Mouse (Mus musculus) small intestine, adult 2 months (tissue): ENCODE data around the gene Psmb9. TPM values are rescaled to one million over a fixed set of nuclear protein-coding genes. Genes with fewer than 3 reads are reported as not detected.

Experiments
- H3K27ac ChIP-seq: fragments of 200-500 bp; 2 replicates; pipeline ENCODE4 v1.5.1; 2012; ENCODE audit warnings: low read depth, low read length, control low read depth, inconsistent platforms; ENCODE audit not compliant: insufficient read depth
- H3K27me3 ChIP-seq: fragments of 200-500 bp; 2 replicates; pipeline ENCODE4 v1.6.1; 2012; ENCODE audit warnings: mild to moderate bottlenecking, moderate library complexity, low read length, inconsistent platforms; ENCODE audit not compliant: control insufficient read depth, insufficient read depth
- H3K36me3 ChIP-seq: fragments of 200-500 bp; 2 replicates; pipeline ENCODE4 v1.6.1; 2012; ENCODE audit warnings: mild to moderate bottlenecking, low read length, control low read depth, inconsistent platforms; ENCODE audit not compliant: control insufficient read depth, insufficient read depth
- H3K4me1 ChIP-seq: fragments of 200-500 bp; 2 replicates; pipeline ENCODE4 v1.6.1; 2012; ENCODE audit warnings: low read length, inconsistent platforms, mixed read lengths; ENCODE audit not compliant: control insufficient read depth, insufficient read depth, insufficient read length
- H3K4me3 ChIP-seq: fragments of 200-500 bp; 2 replicates; pipeline ENCODE4 v1.5.1; 2012; ENCODE audit warnings: low read depth, mild to moderate bottlenecking, control low read depth, inconsistent platforms, low read length, moderate library complexity
- CTCF ChIP-seq: fragments of 200-500 bp; IDR thresholded peaks from 2 replicates; pipeline ENCODE4 v1.5.1; 2012; ENCODE audit warnings: low read depth, mild to moderate bottlenecking, control low read depth, inconsistent platforms, low read length, moderate library complexity, mixed read lengths; ENCODE audit not compliant: insufficient replicate concordance, insufficient read length; ENCODE audit errors: extremely low read depth
- POLR2A ChIP-seq: fragments of 200-500 bp; IDR thresholded peaks from 2 replicates; pipeline ENCODE4 v1.6.1; 2012; ENCODE audit warnings: low read depth, mild to moderate bottlenecking, control low read depth, inconsistent platforms, low read length, moderate library complexity
- WGBS: fragments of 180-500 bp; shearing (Covaris S2); methylation state at CpG from one replicate; pipeline ENCODE4 v1.1.7; 2018; 5-methylcytosine and 5-hydroxymethylcytosine counted together
- polyA plus RNA-seq: library from polyadenylated mRNA; depleted of rRNA; stranded (reverse); fragments of >200 nt; gene quantifications from 2 replicates; pipeline ENCODE4 v1.2.3, GENCODE M21; 2012; rRNA removed

Gene Psmb9
- polyA plus RNA-seq, 1 experiment = 204 TPM

- H3K36me3 ChIP-seq = no peaks in the 10 kb centered on the region
- H3K27ac ChIP-seq = peak overlapping the region; percentile 86
- 4% methylated on average over 31 of the region's 31 CpGs for WGBS
- peak; percentile 74; the same call in 1 of the 2 replicates for TF ChIP-seq POLR2A
- peak; percentile 100 for TF ChIP-seq CTCF
- H3K27me3 ChIP-seq = no peaks in the 10 kb centered on the region
- H3K4me1 ChIP-seq = peaks cover 4% of the 10 kb centered on the region; the same call in 1 of the 2 replicates
- peak overlapping the region; percentile 71 for H3K4me3 ChIP-seq
Measured at GRCm38 (mm10) chr17:34135297-34136224, 52.0 kb downstream of the Psmb9 start.

- Histone ChIP-seq H3K4me3 (no peak overlapping the region), H3K27ac (no peak overlapping the region), H3K27me3 (no peaks in the 10 kb centered on the region), H3K4me1 (peaks cover 5% of the 10 kb centered on the region; the same call in 1 of the 2 replicates), H3K36me3 (no peaks in the 10 kb centered on the region)
- WGBS = 69% methylated on average over 3 of the region's 3 CpGs
- no peak for TF ChIP-seq POLR2A
- TF ChIP-seq CTCF = no peak
Measured at GRCm38 (mm10) chr17:34134451-34134850, 53.1 kb downstream of the Psmb9 start.

GRCm38 (mm10) chr17:34133289-34133688 lies 54.3 kb downstream of the Psmb9 start:
- Histone ChIP-seq H3K27ac (no peak overlapping the region), H3K4me1 (peaks cover 13% of the 10 kb centered on the region), H3K4me3 (no peak overlapping the region), H3K36me3 (no peaks in the 10 kb centered on the region), H3K27me3 (no peaks in the 10 kb centered on the region)
- 70% methylated on average over 11 of the region's 11 CpGs for WGBS
- TF ChIP-seq CTCF (peak; percentile 37; the same call in 1 of the 2 replicates), POLR2A (no peak)

Other genes starting within 250 kb of the Psmb9 start
- gene Pfdn6, start 247.4 kb downstream of the Psmb9 start, polyA plus RNA-seq = 9.3 and 19.4 TPM in 2 replicates
- gene Wdr46, start 247.1 kb downstream of the Psmb9 start, polyA plus RNA-seq = 10.0 and 12.4 TPM in 2 replicates
- 14.8 and 24.6 TPM in 2 replicates for gene B3galt4, start 236.3 kb downstream of the Psmb9 start, polyA plus RNA-seq
- gene Vps52, start 232.0 kb downstream of the Psmb9 start, polyA plus RNA-seq = 28.4 and 52.3 TPM in 2 replicates
- gene Rps18, start 231.8 kb downstream of the Psmb9 start, polyA plus RNA-seq = 509 and 766 TPM in 2 replicates
- 2,533 and 6,705 TPM in 2 replicates for gene H2-K1, start 187.4 kb downstream of the Psmb9 start, polyA plus RNA-seq
- 15.5 and 29.9 TPM in 2 replicates for gene Ring1, start 163.1 kb downstream of the Psmb9 start, polyA plus RNA-seq
- 52.4 and 75.8 TPM in 2 replicates for gene H2-Ke6, start 159.7 kb downstream of the Psmb9 start, polyA plus RNA-seq
- gene Slc39a7, start 156.1 kb downstream of the Psmb9 start, polyA plus RNA-seq = 81.5 and 119 TPM in 2 replicates
- 26.3 and 64.2 TPM in 2 replicates for gene Rxrb, start 156.0 kb downstream of the Psmb9 start, polyA plus RNA-seq
- 0.90 and 2.4 TPM in 2 replicates for gene Col11a2, start 148.3 kb downstream of the Psmb9 start, polyA plus RNA-seq
- gene H2-Oa, start 95.4 kb downstream of the Psmb9 start, polyA plus RNA-seq = 7.2 and 16.6 TPM in 2 replicates
- 35.4 and 169 TPM in 2 replicates for gene H2-DMa, start 68.2 kb downstream of the Psmb9 start, polyA plus RNA-seq
- gene Brd2, start 65.1 kb downstream of the Psmb9 start, polyA plus RNA-seq = 41.2 and 73.1 TPM in 2 replicates
- 12.7 and 25.4 TPM in 2 replicates for gene H2-DMb2, start 44.5 kb downstream of the Psmb9 start, polyA plus RNA-seq
- gene H2-DMb1, start 34.7 kb downstream of the Psmb9 start, polyA plus RNA-seq = 39.0 and 281 TPM in 2 replicates
- gene Tap1, start 211 bp downstream of the Psmb9 start, polyA plus RNA-seq = 35.1 and 100 TPM in 2 replicates
- 135 and 293 TPM in 2 replicates for gene Psmb8, start 10.0 kb upstream of the Psmb9 start, polyA plus RNA-seq
- 30.4 and 66.1 TPM in 2 replicates for gene Tap2, start 15.8 kb upstream of the Psmb9 start, polyA plus RNA-seq
- 5.3 and 13.7 TPM in 2 replicates for gene H2-Ob, start 51.1 kb upstream of the Psmb9 start, polyA plus RNA-seq
- 860 and 5,426 TPM in 2 replicates for gene H2-Ab1, start 69.9 kb upstream of the Psmb9 start, polyA plus RNA-seq
- 155 and 792 TPM in 2 replicates for gene H2-Aa, start 100.1 kb upstream of the Psmb9 start, polyA plus RNA-seq
- 91.6 and 398 TPM in 2 replicates for gene H2-Eb1, start 118.1 kb upstream of the Psmb9 start, polyA plus RNA-seq
- 0.44 and 1.2 TPM in 2 replicates for gene H2-Eb2, start 137.9 kb upstream of the Psmb9 start, polyA plus RNA-seq
- gene Btnl2, start 167.1 kb upstream of the Psmb9 start, polyA plus RNA-seq = 43.4 and 105 TPM in 2 replicates
- gene Btnl1, start 189.4 kb upstream of the Psmb9 start, polyA plus RNA-seq = 78.7 and 178 TPM in 2 replicates
- not detected in 2 replicates for gene BC051142, start 211.1 kb upstream of the Psmb9 start, polyA plus RNA-seq